Mouse (Mus musculus) stomach, postnatal 0 days (tissue): ENCODE measurements around the gene Ccnjl.

Experiments used
- CTCF ChIP-seq: IDR thresholded peaks from 2 replicates; pipeline ENCODE4 v1.5.1; 2016; ENCODE audit warnings: antibody characterized with exemption, low read depth, mild to moderate bottlenecking, moderate library complexity
- EP300 ChIP-seq: optimal IDR thresholded peaks from 2 replicates; pipeline ENCODE3; 2016; ENCODE audit warnings: antibody characterized with exemption

- TF ChIP-seq CTCF (no peak), EP300 (no peak)
Measured at GRCm38 (mm10) chr11:43575061-43575375, 46.4 kb downstream of the Ccnjl start.
